Mouse (Mus musculus) frontal cortex, adult (tissue): ENCODE results near the gene Zbtb8b.
A peak's percentile ranks its signal among the peaks of the same experiment; 100 is the strongest.
"Not testable (repeated sequence)": the region's sequence is repeated elsewhere in the genome, so short reads cannot be mapped to it uniquely, and the experiment has no call there.

Experiments
- ATAC-seq: cut with Nextera tagmentation; 2 replicates; pipeline ENCODE4 v1.9.2; 2017; ENCODE audit warnings: mild to moderate bottlenecking, moderate library complexity, mixed read lengths; ENCODE audit not compliant: low TSS enrichment

The Zbtb8b gene

GRCm38 (mm10) chr4:129440340-129441063 lies at the start of gene Zbtb8b:
Gene Zbtb8b (minus strand): TSS chr4:129440853.
- peak; percentile 100 for ATAC-seq

DNA sequence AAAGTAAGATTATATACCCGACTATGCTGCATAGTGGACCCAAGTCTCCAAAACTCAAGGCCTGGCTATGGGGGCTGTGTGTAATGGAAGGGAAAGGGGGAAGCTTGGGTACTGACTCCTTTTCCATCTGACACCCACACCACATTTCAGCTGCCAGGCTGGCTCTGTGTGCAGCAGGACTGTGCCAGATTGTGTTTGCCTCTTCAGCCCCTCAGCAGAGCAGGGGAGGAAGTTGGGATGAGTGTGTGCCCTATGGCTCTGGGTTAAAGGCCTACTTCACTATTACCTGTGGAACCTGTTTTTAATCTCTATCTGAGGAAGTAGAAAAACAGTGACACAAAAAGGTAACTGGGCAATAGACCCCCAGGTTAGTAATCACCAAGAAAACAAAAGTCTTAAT lies 40.4 kb upstream of the Zbtb8b start:
- no peak; the same call in 1 of the 2 replicates for ATAC-seq

- ATAC-seq = no peak
Measured at GRCm38 (mm10) chr4:129479863-129480262, 39.2 kb upstream of the Zbtb8b start.

DNA sequence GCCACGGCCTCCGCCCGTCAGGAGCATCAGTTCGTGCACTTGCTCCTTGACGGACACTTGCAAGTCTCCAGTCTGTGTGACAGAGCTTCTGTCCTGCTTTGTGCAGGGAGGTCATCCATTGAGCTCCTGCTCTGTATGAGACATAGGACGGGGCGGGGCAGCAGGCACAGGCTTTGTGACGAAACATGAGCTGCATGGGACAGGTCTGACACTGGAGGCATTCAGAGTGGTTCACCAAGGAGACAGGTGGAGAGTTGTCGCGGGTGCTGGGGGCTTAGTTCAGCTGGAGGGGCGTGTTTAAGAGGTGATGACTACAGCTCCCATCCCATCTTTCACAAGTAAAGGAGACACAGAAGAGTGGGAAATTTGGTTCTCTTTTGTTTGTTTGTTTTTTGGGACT lies 35.4 kb upstream of the Zbtb8b start:
- no peak for ATAC-seq

DNA sequence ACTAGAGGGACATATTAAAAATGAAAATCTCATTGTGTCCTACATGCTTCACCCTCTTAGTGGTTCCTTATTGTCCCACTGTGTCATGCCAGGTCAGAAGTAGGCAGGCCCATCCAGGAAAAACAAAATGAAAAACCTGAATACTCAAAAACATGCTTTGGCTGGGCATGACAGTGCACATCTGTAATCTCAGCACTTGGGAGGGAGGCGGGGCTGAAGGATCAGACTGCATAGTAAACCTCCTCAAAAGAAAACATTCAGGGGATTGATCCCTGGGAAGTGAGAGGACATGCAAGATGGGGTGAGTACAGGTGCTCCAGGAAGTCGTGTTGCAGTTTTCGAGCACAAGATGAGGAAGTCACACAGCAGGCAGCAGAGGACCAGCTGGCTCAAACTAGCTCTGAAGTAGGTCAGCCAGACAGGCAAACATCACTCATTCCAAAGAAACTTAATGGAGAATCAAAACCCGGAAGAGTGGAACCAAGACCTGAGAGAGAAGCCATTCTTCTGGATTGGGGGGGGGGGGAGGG lies 23.7 kb upstream of the Zbtb8b start:
- ATAC-seq = no peak

DNA sequence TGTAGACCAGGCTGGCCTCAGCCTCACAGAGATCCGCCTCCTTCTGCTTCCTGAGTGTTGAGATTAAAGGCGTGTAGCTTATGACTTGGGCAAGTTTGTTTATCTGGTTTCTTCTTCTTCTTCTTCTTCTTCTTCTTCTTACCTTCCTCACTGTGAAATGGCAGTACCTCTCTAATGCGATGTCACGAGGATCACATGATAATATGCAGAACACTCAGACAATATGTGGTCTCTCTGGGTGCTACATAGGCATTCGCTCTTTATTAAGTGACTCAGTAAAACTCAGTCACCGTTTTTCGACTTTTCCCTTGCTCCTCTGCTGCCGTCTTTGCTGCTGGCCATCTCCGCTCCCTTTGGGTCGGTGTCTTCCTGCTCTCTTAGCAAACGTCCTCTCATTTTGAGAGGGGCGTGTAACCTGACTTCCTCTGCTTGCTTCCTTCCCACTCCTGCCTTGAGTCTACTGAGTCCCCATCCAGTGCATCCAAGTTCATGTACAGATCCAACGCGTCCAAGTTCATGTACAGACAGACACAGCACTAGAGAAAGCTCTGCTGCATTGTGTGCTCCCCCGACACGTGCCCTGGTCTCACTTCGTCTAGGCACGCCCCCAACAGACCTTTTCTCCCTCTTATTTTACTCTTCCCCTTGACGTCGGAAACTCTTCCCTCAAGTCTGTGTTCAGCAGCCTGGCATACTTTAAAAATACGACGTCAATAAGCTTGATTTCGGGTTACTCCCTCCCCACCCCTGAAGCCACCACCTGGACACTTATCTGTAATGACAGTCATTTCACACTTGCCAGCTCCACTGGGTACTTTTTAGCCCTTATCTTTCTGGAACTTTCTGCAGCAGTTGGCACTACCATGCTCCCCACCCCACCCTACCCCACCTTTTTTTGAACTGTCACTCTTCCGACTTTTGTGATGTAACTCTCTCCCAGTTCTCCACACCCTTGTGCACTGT lies 22.7 kb upstream of the Zbtb8b start:
- no peak for ATAC-seq

GRCm38 (mm10) chr4:129462118-129462517 lies 21.5 kb upstream of the Zbtb8b start:
- ATAC-seq = no peak

- ATAC-seq = peak; percentile 94
Measured at GRCm38 (mm10) chr4:129461183-129461960, 20.7 kb upstream of the Zbtb8b start, which contains the start of gene Bsdc1. Gene Bsdc1 (plus strand): TSS chr4:129461581.

GRCm38 (mm10) chr4:129460827-129461182 lies 20.2 kb upstream of the Zbtb8b start:
- ATAC-seq = 0 out of 2 replicates have a peak, but pooled peaks have one; percentile 16

DNA sequence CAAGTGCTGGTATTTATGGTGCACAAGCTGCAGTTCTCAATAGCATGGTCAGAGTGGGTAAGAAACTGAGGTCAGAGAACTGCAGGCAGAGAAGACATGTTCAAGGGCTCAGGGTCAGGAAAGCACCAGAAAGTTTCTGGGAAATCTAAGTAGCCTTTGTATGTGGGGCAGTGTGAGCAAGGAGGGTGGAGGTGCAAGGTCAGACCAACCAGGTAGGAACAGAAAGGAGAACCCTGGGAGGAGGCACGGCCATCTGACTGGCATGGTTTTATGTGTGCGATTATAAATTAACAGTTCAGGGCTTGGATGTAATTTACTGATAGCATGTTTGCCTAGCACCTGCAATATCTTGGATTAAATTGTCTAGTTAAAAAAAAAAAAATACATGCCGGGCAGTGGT lies 19.1 kb upstream of the Zbtb8b start:
- ATAC-seq = no peak

- ATAC-seq = not testable (repeated sequence)
Measured at GRCm38 (mm10) chr4:129457311-129457710, 16.7 kb upstream of the Zbtb8b start.

GRCm38 (mm10) chr4:129456126-129456525 lies 15.5 kb upstream of the Zbtb8b start:
- ATAC-seq = no peak

DNA sequence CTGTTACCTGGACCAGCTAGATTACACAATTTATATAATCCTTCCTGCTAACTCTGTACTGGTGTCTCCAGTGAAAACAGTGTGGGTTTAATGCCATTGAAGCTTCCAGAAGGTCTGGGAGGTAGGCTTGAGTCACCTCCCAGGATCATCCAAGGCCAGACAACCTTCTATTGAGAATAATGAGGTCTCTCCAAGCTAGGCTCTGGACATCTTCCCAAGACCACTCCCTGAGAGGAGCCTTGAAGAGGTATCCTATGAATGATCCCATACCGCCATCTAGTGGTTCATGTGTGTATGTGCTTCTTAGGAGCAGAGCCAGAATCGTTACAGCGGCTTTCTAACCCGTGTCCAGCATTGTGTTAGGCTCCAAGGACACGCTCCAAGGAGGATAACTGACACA lies 14.6 kb upstream of the Zbtb8b start:
- peak; percentile 64 for ATAC-seq

- no peak for ATAC-seq
Measured at GRCm38 (mm10) chr4:129451471-129452169, 11.0 kb upstream of the Zbtb8b start.

GRCm38 (mm10) chr4:129450851-129451250 lies 10.2 kb upstream of the Zbtb8b start:
- ATAC-seq = no peak

GRCm38 (mm10) chr4:129448713-129449112 lies 8.1 kb upstream of the Zbtb8b start:
- ATAC-seq = no peak

GRCm38 (mm10) chr4:129447778-129448563 lies 7.3 kb upstream of the Zbtb8b start:
- no peak for ATAC-seq

DNA sequence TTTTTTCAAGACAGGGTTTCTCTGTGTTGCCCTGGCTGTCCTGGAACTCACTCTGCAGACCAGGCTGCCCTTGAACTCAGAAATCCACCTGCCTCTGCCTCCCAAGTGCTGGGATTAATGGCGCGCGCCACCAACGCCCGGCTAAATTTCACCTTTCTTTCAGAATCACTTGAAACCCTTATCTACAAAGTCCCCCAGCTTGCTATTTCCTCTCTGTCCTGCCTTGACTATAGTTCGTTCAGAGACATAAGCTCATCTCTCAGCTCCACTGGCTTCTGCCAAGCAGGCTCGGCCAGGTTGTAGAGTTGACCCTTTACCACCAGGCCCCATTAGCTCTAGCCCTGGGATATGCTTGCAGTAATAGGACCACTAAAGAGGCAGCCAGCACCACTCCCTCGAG lies 6.7 kb upstream of the Zbtb8b start:
- no peak for ATAC-seq

DNA sequence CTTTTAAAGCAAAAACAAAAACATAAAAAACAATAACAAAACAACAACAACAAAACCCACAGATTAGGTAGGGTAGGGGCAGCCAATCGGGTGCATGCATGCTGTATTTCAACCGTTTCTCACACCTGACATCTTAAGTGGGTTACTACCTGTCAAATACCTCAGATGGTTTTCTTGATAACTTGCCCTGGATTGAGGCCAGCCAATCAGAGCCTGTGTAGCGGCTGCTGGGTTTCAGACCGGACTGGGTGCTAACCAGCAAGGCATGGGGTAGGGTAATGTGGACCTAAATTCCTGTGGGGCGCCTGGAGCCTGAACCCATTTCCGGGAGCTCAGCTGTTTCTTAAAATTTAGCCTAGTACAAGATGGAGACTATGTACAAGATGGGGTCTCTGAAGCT lies 492 bp upstream of the Zbtb8b start:
- ATAC-seq = no peak

GRCm38 (mm10) chr4:129418321-129418720 lies 22.3 kb downstream of the Zbtb8b start:
- no peak for ATAC-seq
